ENCODE assay signal across 22 mouse cellular contexts in the genomic region with DNA sequence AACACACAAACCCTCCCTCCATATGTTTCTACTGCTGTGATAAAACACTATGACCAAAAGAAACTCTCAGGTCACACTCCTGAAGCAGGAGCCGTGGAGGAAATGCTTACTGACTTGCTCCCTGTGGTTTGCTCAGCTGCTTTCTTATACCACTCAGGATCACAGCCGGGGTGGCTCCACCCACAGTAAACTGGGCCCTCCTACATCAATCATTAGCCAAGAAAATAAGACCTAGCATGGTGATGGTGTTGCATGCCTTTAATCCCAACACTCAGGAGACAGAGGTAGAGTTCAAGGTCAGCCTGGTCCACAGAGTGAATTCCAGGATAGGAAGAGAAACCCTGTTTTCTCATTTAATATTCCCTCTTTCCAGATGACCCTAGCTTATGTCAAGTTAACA. TPM values are rescaled to one million over a fixed set of nuclear protein-coding genes. Genes with fewer than 3 reads are reported as not detected.
DNase-seq lines count a peak whose midpoint lies in the region; ATAC-seq lines count a peak whose summit lies in the region.
"Had no signal": no experiment of that assay in that cellular context is flagged by ENCODE, and none has a peak within 500 bp of the region (broad histone marks: within the 10 kb centered on the region; RNA-seq: fewer than 3 reads in every experiment).

No protein-coding gene starts in this region.

- H3K9me3 ChIP-seq in kidney, embryonic 14.5 days (ENCODE audit: control insufficient read depth, low read length): no peaks in the 10 kb centered on the region
- H3K9me3 ChIP-seq in intestine, embryonic 15.5 days: no peaks in the 10 kb centered on the region
- H3K9me3 ChIP-seq in stomach, embryonic 16.5 days (replicated peaks; ENCODE audit: control insufficient read depth, low read length): no peaks in the 10 kb centered on the region
- H3K9me3 ChIP-seq: forebrain, embryonic 12.5 days; limb, embryonic 13.5 days; liver, embryonic 15.5 days; midbrain, embryonic 12.5 days had no signal

- no peak for ATAC-seq in kidney, embryonic 14.5 days (ENCODE audit: low FRiP score, low TSS enrichment)
- ATAC-seq in intestine, embryonic 15.5 days: peak; percentile 84
- ATAC-seq in stomach, embryonic 16.5 days (ENCODE audit: insufficient read depth, low FRiP score): peak; percentile 52; the same call in 1 of the 2 replicates
- ATAC-seq: activated CD4-positive, CD25-positive, alpha-beta regulatory T cell, adult 4 months; lung, postnatal 0 days had no signal

- no peak overlapping the region for H3K4me3 ChIP-seq in kidney, embryonic 14.5 days (ENCODE audit: low read length)
- H3K4me3 ChIP-seq in intestine, embryonic 15.5 days (replicated peaks): no peak overlapping the region
- H3K4me3 ChIP-seq in stomach, embryonic 16.5 days (replicated peaks; ENCODE audit: low read length): no peak overlapping the region
- H3K4me3 ChIP-seq: forebrain, embryonic 12.5 days; limb, embryonic 13.5 days; liver, embryonic 15.5 days; midbrain, embryonic 12.5 days had no signal

- WGBS in kidney, embryonic 14.5 days: 61% methylated on average over 2 of the region's 2 CpGs
- WGBS in intestine, embryonic 15.5 days: 43% methylated on average over 2 of the region's 2 CpGs
- 39% methylated on average over 2 of the region's 2 CpGs for whole genome bisulfite sequencing in stomach, embryonic 16.5 days

- peaks cover 3% of the 10 kb centered on the region; the same call in 1 of the 2 replicates for H3K36me3 ChIP-seq in kidney, embryonic 14.5 days (ENCODE audit: control insufficient read depth, insufficient read depth, low read length)
- H3K36me3 ChIP-seq in intestine, embryonic 15.5 days: peaks cover 6% of the 10 kb centered on the region; the same call in 1 of the 2 replicates
- H3K36me3 ChIP-seq in stomach, embryonic 16.5 days (ENCODE audit: control insufficient read depth, insufficient read depth, low read length): peaks cover 6% of the 10 kb centered on the region; the same call in 1 of the 2 replicates

- H3K4me1 ChIP-seq in kidney, embryonic 14.5 days (ENCODE audit: control insufficient read depth, insufficient read depth, low read length): no peaks in the 10 kb centered on the region
- H3K4me1 ChIP-seq in intestine, embryonic 15.5 days (replicated peaks): peaks cover 9% of the 10 kb centered on the region; the same call in 1 of the 2 replicates
- H3K4me1 ChIP-seq in stomach, embryonic 16.5 days (ENCODE audit: control insufficient read depth, insufficient read depth, low read length): peaks cover 4% of the 10 kb centered on the region; the same call in 1 of the 2 replicates
- H3K4me1 ChIP-seq: forebrain, embryonic 12.5 days; limb, embryonic 13.5 days; midbrain, embryonic 12.5 days had no signal

- no peaks in the 10 kb centered on the region for H3K27me3 ChIP-seq in kidney, embryonic 14.5 days (ENCODE audit: control insufficient read depth, insufficient read depth, low read length)
- no peaks in the 10 kb centered on the region for H3K27me3 ChIP-seq in intestine, embryonic 15.5 days (replicated peaks)
- no peaks in the 10 kb centered on the region for H3K27me3 ChIP-seq in stomach, embryonic 16.5 days (ENCODE audit: control insufficient read depth, insufficient read depth, low read length)
- H3K27me3 ChIP-seq: forebrain, embryonic 12.5 days; limb, embryonic 13.5 days; liver, embryonic 15.5 days; midbrain, embryonic 12.5 days had no signal

- H3K4me2 ChIP-seq in kidney, embryonic 14.5 days (replicated peaks; ENCODE audit: low read depth, low read length): no peak overlapping the region
- H3K4me2 ChIP-seq in intestine, embryonic 15.5 days (replicated peaks): no peak overlapping the region
- no peak overlapping the region for H3K4me2 ChIP-seq in stomach, embryonic 16.5 days (ENCODE audit: low read depth, low read length)
- H3K4me2 ChIP-seq: forebrain, embryonic 12.5 days; hindbrain, embryonic 14.5 days; limb, embryonic 13.5 days; liver, embryonic 15.5 days; midbrain, embryonic 12.5 days had no signal

- peak; percentile 42 for DNase-seq in kidney, adult 18-20 months
- peak; percentile 34 for DNase-seq in kidney, postnatal 10 days
- DNase-seq in adrenal gland, postnatal 10 days: no peak
- no peak for DNase-seq in ovary, postnatal 36 days (ENCODE audit: low spot score)
- no peak for DNase-seq in right cerebral cortex, postnatal 10 days (ENCODE audit: low spot score in 2 of 2)
- DNase-seq: adrenal gland, postnatal 25 days; cerebellum, adult 18-20 months; gastrocnemius, postnatal 10 days; heart, adult 18-20 months; heart, postnatal 36 days; layer of hippocampus, adult 9-11 months had no signal

- no peak overlapping the region for H3K9ac ChIP-seq in kidney, embryonic 14.5 days (ENCODE audit: low read depth, low read length)
- H3K9ac ChIP-seq in intestine, embryonic 15.5 days: no peak overlapping the region
- H3K9ac ChIP-seq in stomach, embryonic 16.5 days (ENCODE audit: low read length): no peak overlapping the region
- H3K9ac ChIP-seq: forebrain, embryonic 12.5 days; hindbrain, embryonic 14.5 days; limb, embryonic 13.5 days; liver, embryonic 15.5 days; midbrain, embryonic 12.5 days had no signal

- H3K27ac ChIP-seq in kidney, embryonic 14.5 days (ENCODE audit: low read depth, low read length): no peak overlapping the region
- H3K27ac ChIP-seq in intestine, embryonic 15.5 days: peak overlapping the region; percentile 71
- peak overlapping the region; percentile 85 for H3K27ac ChIP-seq in stomach, embryonic 16.5 days (ENCODE audit: low read length)
- H3K27ac ChIP-seq: forebrain, embryonic 12.5 days; hindbrain, embryonic 14.5 days; kidney, postnatal 0 days; limb, embryonic 13.5 days; liver, embryonic 15.5 days; midbrain, embryonic 12.5 days had no signal

RNA-seq across cellular contexts. Expression of a gene that starts 20.8 kb away (rescaled TPM):
- polyA plus RNA-seq in kidney, embryonic 14.5 days (2014; fragmentation: Nextera tagmentation; extraction: Ambion mirVana): 25.7 and 37.9 TPM in 2 replicates
- polyA plus RNA-seq in intestine, embryonic 15.5 days (2015; fragmentation: Nextera tagmentation; extraction: Ambion mirVana): 29.3 and 39.6 TPM in 2 replicates
- polyA plus RNA-seq in stomach, embryonic 16.5 days (2015; fragmentation: Nextera tagmentation; extraction: Ambion mirVana): 30.7 and 33.7 TPM in 2 replicates
- 10 to 100 TPM; 17.4 to 20.8 TPM for total RNA-seq in adrenal gland, postnatal 10 days (2021)

RNA-seq across cellular contexts. Expression of a gene that starts 26.7 kb away (rescaled TPM):
- polyA plus RNA-seq in kidney, embryonic 14.5 days (2014; fragmentation: Nextera tagmentation; extraction: Ambion mirVana): 1,389 and 1,446 TPM in 2 replicates
- 1,198 and 1,252 TPM in 2 replicates for polyA plus RNA-seq in intestine, embryonic 15.5 days (2015; fragmentation: Nextera tagmentation; extraction: Ambion mirVana)
- polyA plus RNA-seq in stomach, embryonic 16.5 days (2015; fragmentation: Nextera tagmentation; extraction: Ambion mirVana): 1,104 and 1,145 TPM in 2 replicates
- total RNA-seq in adrenal gland, postnatal 10 days (2021): 100 to 1,000 TPM; 901 to 923 TPM

RNA-seq across cellular contexts. Expression of a gene that starts 27.0 kb away (rescaled TPM):
- polyA plus RNA-seq in kidney, embryonic 14.5 days (2014; fragmentation: Nextera tagmentation; extraction: Ambion mirVana): 17.3 and 34.4 TPM in 2 replicates
- 20.4 and 21.6 TPM in 2 replicates for polyA plus RNA-seq in intestine, embryonic 15.5 days (2015; fragmentation: Nextera tagmentation; extraction: Ambion mirVana)
- polyA plus RNA-seq in stomach, embryonic 16.5 days (2015; fragmentation: Nextera tagmentation; extraction: Ambion mirVana): 21.4 and 22.6 TPM in 2 replicates
- 10 to 100 TPM in 1 of 2 experiments, 1 to 10 TPM in 1; 5.9 to 12.8 TPM for total RNA-seq in adrenal gland, postnatal 10 days (2021)

RNA-seq across cellular contexts. Expression of a gene that starts 35.1 kb away (rescaled TPM):
- polyA plus RNA-seq in kidney, embryonic 14.5 days (2014; fragmentation: Nextera tagmentation; extraction: Ambion mirVana): 2.9 and 3.3 TPM in 2 replicates
- polyA plus RNA-seq in intestine, embryonic 15.5 days (2015; fragmentation: Nextera tagmentation; extraction: Ambion mirVana): 2.2 and 3.3 TPM in 2 replicates
- 2.8 and 3.6 TPM in 2 replicates for polyA plus RNA-seq in stomach, embryonic 16.5 days (2015; fragmentation: Nextera tagmentation; extraction: Ambion mirVana)
- total RNA-seq in adrenal gland, postnatal 10 days (2021): 1 to 10 TPM; 1.9 to 3.1 TPM

RNA-seq across cellular contexts. Expression of a gene that starts 53.5 kb away (rescaled TPM):
- polyA plus RNA-seq in kidney, embryonic 14.5 days (2014; fragmentation: Nextera tagmentation; extraction: Ambion mirVana): 56.9 and 72.3 TPM in 2 replicates
- 97.9 and 102 TPM in 2 replicates for polyA plus RNA-seq in intestine, embryonic 15.5 days (2015; fragmentation: Nextera tagmentation; extraction: Ambion mirVana)
- 80.7 and 80.9 TPM in 2 replicates for polyA plus RNA-seq in stomach, embryonic 16.5 days (2015; fragmentation: Nextera tagmentation; extraction: Ambion mirVana)
- total RNA-seq in adrenal gland, postnatal 10 days (2021): 10 to 100 TPM; 54.7 to 55.1 TPM

Comparison
In these comparisons a context has a peak if more than half of its experiments do, and no peak if none do; other contexts are left out.
1. DNase-seq: peak in kidney, adult 18-20 months (single experiment) and kidney, postnatal 10 days (single experiment); none in adrenal gland, postnatal 10 days (single experiment), ovary, postnatal 36 days (single experiment) and right cerebral cortex, postnatal 10 days (0 of 2).